Mouse (Mus musculus) cerebellum, postnatal 14 days (tissue): ENCODE results near the gene Plekhg1.

Experiments
- DNase-seq, 2 experiments: peaks; one replicate each; pipeline ENCODE4 v3.0.0; 2021; ENCODE audit warnings: mixed read lengths in 2 of 2

Plekhg1 gene

DNA sequence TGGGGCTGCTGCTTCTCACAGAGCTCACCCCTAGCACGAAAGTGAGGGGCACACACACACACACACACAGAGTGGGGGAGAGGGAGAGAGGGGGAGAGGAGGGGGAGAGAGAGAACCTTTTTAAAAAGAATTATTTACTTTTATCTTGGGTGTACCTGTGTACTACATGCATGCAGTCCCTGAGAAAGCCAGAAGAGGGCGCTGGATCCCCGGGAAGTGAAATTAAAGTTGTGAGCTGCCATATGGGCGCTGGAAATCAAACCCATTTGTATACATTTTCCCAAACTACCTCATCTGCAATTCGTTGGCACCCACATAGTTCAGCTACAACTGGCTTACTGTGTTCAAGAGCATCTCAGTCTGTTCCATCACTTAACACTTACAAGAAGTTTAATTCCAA, 218.4 kb downstream of the Plekhg1 start:
- no peak for DNase-seq

DNA sequence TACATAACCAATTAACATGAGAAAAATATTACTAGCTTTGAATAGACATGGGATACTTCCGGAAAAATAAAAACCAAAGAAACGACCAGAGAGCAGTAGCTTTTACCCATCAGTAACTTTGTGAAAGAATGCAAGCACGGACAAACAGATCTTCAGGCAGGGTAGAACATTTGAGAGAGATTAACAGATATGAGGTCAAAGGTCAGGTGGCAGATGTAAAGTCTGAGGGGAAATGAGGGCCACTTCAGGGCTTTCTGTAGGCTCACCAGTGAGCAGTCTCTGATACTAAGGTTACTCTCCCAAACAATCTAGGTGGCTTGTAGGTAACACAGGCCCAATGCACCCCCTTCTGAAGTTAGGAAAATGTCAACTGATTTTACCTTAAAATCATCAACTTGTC, 228.9 kb downstream of the Plekhg1 start:
- DNase-seq: no peak

DNA sequence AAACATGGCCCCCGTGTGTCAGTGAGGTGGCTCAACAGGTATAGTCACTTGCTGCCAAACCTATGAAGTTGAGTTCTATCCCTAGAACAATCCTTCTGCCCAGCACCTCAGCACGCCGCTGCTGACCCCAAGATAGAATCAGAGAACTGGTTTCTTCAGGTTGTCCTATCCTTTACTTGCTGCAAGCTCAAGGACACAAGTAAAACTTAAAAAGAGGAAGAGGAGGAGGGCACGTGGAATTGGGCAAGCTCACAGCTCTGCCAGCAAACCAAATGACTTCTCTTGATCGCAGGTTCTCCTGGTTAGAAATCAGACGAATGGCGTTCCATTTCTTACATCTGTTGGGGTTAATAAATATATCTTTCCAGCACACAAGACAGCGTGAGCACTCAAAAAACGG, 232.1 kb downstream of the Plekhg1 start:
- no peak for DNase-seq

DNA sequence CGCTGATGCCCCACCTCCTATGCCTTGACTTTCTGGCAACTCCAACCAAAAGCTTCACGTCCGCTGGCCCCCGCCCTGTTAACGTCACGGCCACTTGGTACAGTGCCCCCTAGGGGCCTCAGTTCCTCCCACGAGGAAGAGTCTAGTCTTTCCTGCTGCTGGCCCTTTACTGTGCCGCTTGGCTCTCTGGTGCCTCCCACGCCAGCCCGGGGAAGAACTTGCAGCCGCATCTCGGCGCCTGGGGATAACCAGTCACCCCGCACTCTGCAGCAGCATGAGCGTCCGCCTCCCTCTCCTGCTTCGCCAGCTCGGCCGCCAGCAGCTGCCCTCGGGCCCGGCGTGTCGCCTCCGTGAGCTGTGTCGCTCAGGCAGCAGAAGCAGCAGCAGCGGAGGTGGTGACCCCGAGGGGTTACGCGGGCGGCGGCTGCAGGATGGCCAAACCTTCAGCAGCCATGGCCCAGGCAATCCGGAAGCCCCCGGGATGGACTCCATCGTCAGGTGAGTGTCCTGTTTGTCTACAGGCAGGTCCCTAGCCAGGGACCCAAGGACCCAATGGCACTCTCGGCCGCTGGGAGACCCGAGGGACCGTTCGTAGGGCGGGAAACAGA, 232.9 kb downstream of the Plekhg1 start, which contains the start of gene Mthfd1l:
Gene Mthfd1l, plus strand, starts transcription at position 138 of the 608 bp plus-strand sequence.
- DNase-seq: peak; percentile 89 to 91

DNA sequence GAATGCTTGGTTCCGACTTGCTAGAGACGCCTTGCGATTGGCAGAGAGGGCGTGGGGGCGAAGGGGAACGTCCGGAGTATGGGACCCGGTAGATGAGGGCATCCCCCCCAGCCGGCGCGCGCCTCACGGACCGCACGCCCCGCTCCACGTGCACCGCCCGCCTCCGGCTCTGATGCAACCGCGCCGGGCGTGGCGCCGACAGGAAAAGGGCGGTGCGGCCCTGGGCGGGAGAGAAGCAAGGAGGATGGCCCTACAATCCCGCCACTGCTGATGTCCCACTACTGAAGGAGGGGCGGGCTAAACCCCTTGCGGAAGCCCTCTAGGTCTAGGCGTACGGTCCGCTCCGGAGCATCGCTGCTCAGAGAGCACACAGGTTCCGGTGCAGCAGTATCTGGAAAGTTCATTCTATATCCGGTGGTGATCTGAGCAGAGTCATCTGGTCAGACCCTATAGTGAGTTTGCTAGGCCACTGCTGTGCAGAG, 233.5 kb downstream of the Plekhg1 start:
- peak; percentile 92 to 93 for DNase-seq

DNA sequence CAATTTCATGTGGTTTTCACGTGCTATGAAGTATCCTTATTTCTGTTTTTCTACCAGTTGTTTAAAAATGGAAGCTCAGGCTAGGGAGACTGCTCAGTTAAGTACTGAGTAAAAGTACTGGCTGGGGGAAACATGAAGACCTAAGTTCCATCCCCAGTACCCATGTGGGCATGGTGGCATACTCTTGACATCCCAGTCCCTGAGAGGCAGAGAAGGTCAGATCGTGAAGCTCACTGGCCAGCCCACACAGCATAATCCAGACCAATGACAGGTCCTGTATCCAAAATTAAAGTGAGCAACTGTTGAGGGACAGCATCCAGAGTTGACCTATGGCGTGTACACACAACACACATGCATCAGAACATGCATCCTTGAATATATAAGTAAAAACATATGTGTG, 234.2 kb downstream of the Plekhg1 start:
- DNase-seq: no peak

DNA sequence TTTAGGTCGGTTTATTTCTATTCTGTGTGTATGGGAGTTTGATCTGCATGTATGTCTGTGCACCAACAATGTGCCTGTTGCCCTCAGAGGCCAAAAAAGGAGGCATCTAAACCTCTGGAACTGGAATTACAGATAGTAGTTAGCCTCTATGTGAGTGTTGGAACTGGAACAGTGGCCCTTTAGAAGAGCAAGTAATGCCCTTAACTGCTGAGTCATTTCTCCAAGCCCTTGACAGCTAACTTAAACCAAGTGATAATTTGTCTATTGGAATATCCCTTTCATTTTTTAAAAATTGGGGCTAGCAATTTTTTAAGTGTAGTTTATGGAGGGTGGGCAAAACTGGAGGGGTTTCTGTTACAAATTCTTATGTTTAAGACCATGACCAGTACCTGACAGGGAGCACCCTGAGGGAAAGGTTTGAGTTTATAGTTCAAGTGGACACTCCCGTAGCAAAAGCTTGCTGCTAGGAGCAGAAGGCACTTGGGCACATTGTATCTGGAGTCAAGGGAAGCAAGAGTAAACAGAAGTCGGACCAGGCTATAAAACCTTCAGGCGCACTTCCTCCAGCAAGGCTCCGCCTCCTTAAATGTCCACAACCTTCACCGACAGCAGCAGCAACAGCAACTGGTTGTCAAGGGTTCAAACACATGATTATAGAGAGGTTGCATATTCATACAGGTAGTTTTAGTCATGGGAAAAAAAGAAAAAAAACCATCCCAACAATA, 235.9 kb downstream of the Plekhg1 start:
- DNase-seq: no peak

DNA sequence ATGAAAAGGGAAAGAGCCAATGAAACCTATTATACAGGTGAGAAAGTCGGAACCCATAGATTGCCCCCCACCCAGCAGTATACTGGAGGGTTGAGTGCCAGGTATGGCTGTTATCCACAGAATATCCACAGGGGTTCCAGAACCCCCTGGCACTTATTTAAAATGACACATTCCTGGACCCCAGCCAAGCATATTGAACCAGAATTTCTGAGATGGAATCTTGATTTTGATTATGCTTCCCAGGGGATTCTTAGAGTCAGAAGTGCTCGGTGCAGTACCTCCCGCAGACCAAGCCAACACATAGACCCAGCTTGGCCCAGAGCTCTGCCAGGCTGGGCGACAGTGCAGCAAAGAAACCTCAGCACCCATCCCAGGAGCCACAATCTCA, 236.5 kb downstream of the Plekhg1 start:
- peak; percentile 50 to 53 for DNase-seq

DNA sequence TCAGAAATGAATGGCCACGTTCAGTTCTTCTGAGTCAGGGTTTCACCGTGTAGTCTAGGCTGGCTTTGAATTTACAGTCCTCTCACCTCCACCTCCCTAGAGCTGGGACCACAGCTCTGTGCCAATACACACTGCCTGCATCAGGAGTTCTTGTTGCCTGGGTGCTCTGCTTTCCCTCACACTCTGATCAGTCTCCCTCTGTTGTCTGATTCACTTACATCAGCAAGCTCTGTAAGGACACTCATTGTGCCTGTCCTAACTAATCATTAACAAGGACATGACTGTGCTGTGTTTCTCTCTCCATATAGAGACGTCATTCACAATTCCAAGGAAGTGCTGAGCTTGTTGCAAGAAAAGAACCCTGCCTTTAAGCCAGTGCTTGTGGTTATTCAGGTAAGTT, 238.2 kb downstream of the Plekhg1 start:
- DNase-seq: peak; percentile 35 to 55

DNA sequence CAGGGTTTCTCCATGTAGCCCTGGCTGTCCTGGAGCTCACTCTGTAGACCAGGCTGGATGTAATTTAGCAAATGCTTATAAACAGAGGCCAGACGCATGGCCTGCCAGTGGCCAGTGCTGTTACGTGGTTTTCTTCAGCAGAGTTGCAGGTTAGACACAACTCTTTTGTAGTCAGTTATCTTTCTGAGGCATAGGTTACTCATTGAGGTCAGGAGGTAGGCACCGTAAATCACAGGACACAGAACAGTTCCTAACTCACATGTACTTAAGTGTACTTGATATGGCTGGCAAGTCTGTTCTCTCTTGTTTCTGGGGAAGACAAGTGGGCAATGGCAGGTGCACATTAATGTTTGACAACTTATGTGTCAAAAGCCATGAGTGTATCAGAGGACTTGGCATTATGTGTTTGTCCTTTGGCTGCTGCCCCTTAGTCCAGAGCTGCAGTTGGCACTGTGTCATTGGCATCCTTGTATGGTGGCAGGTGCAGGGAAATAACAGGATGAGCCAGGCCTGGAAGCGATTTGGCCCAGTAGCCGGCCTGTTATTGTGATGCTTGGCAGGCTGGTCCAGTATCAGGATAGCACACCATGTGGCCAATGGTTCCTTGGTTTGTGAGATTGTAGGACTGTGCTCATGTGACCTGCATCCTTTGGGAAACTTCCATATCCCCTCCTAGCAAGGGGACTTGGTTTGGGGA, 238.8 kb downstream of the Plekhg1 start:
- DNase-seq: peak; percentile 96 to 98

DNA sequence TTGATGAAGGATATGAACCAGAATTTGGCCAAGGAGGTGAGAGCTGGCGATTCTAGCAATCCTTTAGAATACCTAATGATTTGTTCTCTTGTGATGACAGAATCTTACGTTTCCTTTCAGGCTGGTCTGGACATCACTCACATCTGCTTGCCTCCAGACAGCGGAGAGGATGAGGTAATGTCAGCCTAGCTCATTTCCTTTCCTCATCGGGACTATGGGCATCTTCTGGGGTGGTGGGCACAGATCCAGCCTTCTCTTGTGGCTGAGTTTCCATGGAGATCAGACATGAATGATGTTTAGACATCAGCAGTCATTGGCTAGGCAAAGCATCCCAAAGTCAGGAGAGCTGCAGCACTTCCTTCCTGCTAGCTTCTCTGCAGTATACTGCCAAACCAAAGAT, 240.1 kb downstream of the Plekhg1 start:
- peak; percentile 47 to 64 for DNase-seq

DNA sequence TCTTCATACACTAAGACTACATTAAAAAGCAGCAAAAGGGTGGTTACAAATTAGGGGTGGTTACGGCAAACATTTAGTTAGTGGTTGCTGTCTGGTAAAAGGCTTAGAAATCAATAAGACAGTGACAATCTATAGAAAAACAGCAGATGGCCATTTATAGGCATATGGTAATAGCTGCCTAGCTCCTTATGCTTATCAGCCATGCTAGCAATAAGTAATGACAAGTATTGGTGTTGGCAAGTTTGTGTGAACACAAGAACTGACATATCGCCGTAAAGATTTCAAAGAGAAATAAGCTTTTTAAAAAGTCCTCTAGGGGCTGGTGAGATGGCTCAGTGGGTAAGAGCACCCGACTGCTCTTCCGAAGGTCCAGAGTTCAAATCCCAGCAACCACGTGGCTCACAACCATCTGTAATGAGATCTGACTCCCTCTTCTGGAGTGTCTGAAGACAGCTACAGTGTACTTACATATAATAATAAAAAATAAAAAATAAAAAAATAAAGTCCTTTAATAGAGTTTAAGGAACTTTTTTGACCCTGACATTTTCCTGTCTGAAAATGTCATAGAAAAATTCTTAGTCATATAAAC, 250.2 kb downstream of the Plekhg1 start:
- no peak for DNase-seq

DNA sequence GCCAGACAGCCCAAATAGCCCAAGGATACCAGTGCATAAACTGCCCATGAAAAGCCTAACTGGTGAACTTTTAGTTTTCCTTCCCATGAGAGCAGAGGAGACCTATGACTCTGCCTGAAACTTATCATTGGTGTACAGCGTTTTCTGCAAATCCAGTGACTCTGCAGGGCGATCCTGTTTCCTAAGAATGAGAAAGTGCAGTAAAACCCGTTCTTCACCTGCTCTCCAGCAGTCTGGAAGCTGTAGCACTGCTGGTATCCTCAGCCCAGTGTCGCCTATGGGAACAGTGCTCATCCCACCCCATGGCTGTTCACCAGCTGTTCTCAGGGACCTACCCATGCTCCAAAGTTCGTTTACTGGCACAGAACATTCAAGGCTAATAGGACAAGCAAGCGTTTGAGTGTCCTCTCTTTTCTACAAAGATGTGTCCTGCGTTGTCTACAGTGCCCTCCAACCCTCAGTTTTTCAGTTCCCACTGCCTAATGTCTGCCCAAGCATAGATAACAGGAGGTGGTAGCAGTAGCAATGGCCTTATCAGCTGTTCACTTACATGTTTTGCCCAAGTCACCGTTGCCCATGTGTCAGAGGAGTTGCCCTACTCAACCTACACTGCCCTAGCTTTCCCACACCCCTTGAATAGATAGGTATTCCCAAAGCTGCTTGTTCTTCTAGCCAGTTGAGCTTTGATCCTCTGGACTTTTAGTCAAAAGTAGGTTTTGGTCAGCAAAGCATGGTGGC, 253.4 kb downstream of the Plekhg1 start:
- no peak for DNase-seq

DNA sequence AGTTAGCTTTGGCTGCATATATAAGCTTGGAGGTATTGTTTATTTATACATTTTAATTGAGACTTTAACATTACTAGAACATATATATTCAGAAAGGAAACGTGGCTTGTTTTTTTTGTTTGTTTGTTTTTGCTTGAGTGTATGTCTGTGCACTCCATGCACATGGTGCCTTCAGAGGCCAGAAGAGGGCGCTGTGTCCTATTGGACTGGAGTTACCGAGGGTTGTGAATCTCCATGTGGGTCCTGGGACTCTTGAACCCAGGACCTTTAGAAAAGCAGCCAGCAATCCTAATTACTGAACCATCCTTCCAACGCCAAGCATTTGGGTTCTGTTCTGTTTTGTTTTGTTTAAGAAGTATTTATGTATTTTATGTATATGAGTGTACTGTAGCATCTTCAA, 255.1 kb downstream of the Plekhg1 start:
- peak in 1 of 2 experiments; percentile 45 for DNase-seq

DNA sequence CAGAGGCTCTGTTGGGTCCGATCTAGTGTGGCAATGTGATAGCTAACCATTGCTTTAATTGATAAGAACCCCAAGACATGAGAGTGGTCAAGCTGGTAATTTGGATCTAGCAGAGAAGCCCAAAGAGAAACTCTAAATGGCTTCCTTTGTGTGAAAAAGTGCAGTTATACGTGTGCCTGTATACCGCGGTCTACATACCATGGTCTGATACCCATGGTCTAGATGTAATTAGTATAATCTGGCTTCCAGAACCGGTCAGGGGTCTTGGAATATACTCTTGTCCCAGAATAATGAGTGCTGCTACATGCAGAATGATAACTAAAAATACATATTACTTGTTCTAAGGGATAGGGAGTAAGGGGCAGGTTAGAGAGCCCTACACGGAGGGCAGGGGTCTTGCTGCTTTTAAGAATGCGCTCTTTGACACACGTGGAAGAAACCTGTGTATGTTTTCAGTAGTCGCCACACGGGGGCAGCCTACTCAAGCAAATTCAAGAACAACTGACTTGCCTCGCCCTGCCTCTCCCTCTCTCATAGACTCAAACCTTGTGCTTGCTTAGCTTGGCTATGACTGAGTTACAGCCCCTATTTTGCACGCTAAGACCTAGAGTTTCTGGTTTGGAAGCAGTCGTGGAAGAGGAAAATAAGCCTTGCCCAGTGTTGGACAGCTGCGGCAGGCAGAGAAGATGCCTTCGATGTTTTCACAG, 256.2 kb downstream of the Plekhg1 start:
- peak; percentile 80 to 83 for DNase-seq

DNA sequence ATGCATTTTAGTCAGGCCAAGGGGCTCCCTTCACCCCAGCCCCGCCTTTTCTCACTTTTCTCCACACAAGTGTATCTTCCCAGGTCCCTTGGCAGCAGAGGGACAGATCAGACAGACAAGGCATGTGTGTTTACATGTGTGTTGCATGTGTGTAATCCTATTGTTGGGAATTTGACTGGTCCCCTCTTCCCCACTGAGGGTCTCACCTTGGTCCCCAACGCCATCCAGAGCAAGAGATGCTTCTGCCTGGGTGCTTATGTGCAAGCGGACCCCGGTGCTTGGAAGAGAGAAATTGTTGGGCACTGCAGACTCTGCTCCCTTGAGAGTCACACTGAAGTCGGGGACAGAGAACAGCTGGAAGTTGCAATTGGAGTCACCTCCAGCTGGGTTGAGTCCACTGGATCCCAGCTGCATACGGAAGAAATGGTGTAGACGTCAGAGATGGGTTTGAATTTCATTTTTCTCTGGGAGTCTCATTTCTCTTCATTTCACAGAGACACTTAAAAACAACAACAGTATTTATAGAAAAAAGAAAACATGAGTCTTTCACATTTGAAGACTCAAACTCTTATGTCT, 257.8 kb downstream of the Plekhg1 start:
- no peak for DNase-seq

DNA sequence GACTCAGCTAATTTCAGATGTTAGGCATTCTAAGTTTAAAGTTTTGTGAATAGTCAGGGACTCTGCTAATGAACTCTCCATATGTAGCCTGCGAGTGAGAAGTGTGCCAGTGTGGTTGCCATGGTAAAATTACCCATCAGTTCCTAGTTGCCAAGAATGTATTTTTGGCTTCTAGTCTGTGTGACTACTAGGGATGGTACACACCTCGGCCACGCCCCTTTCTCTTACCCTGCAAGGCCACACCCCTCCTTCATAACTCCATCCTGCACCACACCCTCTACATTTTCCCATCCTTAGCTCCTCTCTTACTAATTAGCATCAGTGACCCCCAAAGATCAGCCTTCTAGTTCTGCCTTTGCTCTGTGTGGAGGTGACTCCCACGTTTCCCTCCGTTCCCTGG, 262.5 kb downstream of the Plekhg1 start:
- DNase-seq: no peak

DNA sequence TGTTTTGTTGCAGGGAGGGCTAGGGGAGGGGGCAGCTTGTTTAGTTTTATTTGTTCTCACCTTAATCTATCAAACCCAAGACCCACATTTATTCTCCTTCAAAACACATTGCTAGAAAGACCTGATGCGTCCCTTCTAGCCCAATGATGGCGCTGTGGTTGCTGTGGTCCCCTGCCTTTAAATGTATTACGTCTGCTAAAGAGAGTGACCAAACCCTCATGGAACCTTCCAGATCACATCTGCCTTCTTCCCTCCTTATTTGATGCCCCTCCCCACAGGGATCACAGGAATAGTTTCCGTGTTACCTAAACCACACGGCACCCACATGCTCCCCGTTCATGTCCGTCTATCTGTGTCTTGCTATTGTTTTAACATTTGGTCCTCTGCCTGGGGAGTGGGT, 265.0 kb downstream of the Plekhg1 start:
- no peak for DNase-seq

DNA sequence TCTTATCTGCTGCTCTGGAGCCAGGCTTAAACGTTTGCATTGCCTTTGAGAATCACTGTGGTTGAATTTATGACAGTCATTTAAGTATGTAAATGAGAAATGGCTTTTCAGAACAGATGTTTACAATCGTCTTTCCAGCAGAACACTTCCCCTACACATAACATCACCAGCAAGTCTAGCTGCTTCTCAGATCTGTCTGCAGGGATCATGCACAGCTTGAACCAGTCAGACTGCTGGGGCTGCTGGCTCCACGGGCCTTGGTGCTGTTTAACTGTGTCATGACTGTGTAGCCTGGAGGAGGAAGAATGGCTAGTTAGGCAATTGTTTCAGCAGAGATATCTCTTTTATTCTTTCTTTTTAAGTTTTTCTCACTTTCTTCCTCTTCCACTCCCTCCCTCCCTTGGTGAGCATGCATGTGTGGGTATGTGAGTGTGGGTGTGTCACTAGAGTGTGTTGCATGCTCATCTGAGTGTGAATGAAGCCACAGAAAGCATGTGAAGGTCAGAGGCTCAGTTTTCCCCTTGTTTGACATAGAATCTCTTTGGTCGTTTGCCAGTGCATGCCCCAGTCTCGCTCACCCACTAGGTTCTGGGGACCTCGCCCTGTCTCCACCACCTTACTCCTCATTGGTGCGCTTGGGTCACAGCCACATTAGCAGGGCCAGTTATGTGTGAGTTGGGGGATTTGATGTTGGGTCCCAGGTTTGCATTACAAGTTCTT, 266.3 kb downstream of the Plekhg1 start:
- DNase-seq: no peak
